Mouse (Mus musculus): ENCODE results near the gene Lrp2bp. TPM values are rescaled to one million over a fixed set of nuclear protein-coding genes. Genes with fewer than 3 reads are reported as not detected.

The Lrp2bp gene
- total RNA-seq (2014; rRNA removed) (0.27 and 1.0 TPM in 2 replicates), polyA plus RNA-seq (2015; fragmentation: Nextera tagmentation; extraction: Ambion mirVana) (0.17 and 0.35 TPM in 2 replicates)

DNA sequence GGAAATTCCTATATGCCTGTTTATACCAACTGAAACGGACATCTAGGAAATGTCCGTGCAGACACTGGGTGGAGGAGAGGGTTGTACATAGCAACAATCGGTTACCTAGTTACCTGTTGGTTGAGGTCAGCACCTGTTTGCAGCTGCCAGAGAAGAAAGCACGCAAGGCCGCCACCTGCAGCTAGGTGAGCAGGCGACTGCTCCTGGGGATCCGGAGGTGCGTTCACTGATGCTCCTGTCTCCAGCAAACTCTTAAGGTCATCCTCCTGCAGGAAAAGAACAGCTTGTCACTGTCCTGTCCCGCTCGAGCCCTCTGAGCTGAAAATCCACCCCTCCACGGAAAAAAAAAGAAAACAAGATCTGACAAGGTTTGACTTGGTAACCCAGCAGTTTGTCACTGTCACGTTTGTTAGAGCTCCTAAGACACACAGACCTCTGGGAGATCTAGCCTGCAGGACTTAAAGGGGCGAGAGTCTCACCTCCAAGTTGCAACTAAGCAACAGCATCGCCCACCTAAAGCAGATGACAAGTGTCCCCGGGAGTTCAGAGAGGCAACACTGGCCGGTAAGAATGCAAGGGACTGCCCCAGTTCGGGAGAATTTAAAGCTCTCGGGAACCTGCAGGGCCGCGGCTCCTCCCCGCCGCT lies at the start of gene Lrp2bp:
TSS of gene Lrp2bp (plus strand) at position 166 of the 646 bp plus-strand sequence.
- peaks cover 6% of the 10 kb centered on the region; the same call in 1 of the 2 replicates for H3K4me1 ChIP-seq (ENCODE audit: insufficient read depth, low read length)
- H3K4me3 ChIP-seq (ENCODE audit: low read depth, low read length) = peak within 1 kb of the TSS; percentile 58
- 1% methylated on average over 22 of the region's 22 CpGs for WGBS
- peak within 1 kb of the TSS; percentile 94 for H3K4me2 ChIP-seq (ENCODE audit: low read depth, low read length, poor library complexity, severe bottlenecking)
- peaks cover 4% of the 10 kb centered on the region; the same call in 1 of the 2 replicates for H3K36me3 ChIP-seq (ENCODE audit: insufficient read depth, low read length)
- ATAC-seq (ENCODE audit: low FRiP score) = 0 out of 2 replicates have a peak, but pooled peaks have one; percentile 4
- no peaks in the 10 kb centered on the region for H3K9me3 ChIP-seq (ENCODE audit: low read length)
- peak; percentile 5 for DNase-seq (ENCODE audit: low spot score)
- H3K27me3 ChIP-seq (ENCODE audit: insufficient read depth, low read length) = no peaks in the 10 kb centered on the region
- H3K9ac ChIP-seq (replicated peaks; ENCODE audit: low read length, poor library complexity, severe bottlenecking) = peak within 1 kb of the TSS; percentile 82
- peak within 1 kb of the TSS; percentile 99 for H3K27ac ChIP-seq (ENCODE audit: low read depth, low read length)
- TF ChIP-seq CTCF (IDR thresholded peaks at IDR 0.05) = peak; percentile 31; the same call in 1 of the 2 replicates

DNA sequence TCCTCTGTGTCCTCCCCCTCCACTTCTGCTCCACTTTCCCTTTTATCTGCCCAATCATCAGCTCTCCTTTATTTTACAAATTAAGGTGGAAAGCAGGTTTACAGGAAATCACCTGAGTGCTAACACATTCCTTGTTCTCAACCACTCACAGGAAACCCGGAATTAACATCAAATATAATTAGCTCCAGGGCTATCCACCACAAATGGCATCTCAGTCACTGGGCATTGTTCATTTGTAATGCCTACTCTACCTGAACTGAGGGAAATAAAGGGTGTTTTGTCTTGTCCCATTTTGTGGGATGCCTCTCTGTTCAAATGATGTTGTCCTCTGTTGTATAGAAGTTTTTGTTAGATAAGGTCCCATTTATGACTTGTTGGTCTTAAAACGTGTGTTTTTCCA lies 48.5 kb upstream of the Lrp2bp start:
- TF ChIP-seq CTCF (IDR thresholded peaks at IDR 0.05) = no peak
- DNase-seq (ENCODE audit: low spot score) (no peak), ATAC-seq (ENCODE audit: low FRiP score) (no peak)
- Histone ChIP-seq H3K27me3 (ENCODE audit: insufficient read depth, low read length) (no peaks in the 10 kb centered on the region), H3K4me1 (ENCODE audit: insufficient read depth, low read length) (no peaks in the 10 kb centered on the region), H3K27ac (ENCODE audit: low read depth, low read length) (no peak overlapping the region), H3K36me3 (ENCODE audit: insufficient read depth, low read length) (no peaks in the 10 kb centered on the region), H3K4me3 (ENCODE audit: low read depth, low read length) (no peak overlapping the region), H3K4me2 (ENCODE audit: low read depth, low read length, poor library complexity, severe bottlenecking) (no peak overlapping the region), H3K9ac (replicated peaks; ENCODE audit: low read length, poor library complexity, severe bottlenecking) (no peak overlapping the region), H3K9me3 (ENCODE audit: low read length) (no peaks in the 10 kb centered on the region)
- 61% methylated on average over 2 of the region's 2 CpGs for WGBS

DNA sequence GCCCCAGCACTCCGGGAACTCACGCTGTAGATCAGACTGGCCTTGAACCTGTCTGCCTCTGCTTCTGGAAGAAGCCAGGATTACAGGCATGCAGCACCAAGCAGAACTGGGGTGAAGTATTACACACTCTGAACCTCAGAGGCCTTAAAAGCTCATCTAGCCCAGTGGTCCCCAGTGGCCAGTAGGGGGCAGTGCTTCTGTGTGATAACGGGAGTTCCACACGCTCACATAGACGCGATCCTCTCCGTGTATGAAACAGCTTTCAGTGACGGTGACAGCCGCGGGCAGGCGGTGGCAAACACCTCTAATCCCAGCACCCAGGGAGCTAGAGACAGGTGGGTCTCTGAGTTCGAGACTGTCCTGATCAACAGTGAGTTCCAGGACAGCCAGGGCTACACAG lies 28.2 kb upstream of the Lrp2bp start:
- Histone ChIP-seq H3K4me2 (ENCODE audit: low read depth, low read length, poor library complexity, severe bottlenecking) (no peak overlapping the region), H3K4me3 (ENCODE audit: low read depth, low read length) (no peak overlapping the region), H3K27me3 (ENCODE audit: insufficient read depth, low read length) (no peaks in the 10 kb centered on the region), H3K36me3 (ENCODE audit: insufficient read depth, low read length) (no peaks in the 10 kb centered on the region; the same call in 1 of the 2 replicates), H3K9me3 (ENCODE audit: low read length) (0 out of 2 replicates have a peak, but pooled peaks cover 4% of the 10 kb centered on the region), H3K27ac (ENCODE audit: low read depth, low read length) (no peak overlapping the region), H3K9ac (replicated peaks; ENCODE audit: low read length, poor library complexity, severe bottlenecking) (no peak overlapping the region), H3K4me1 (ENCODE audit: insufficient read depth, low read length) (peaks cover 3% of the 10 kb centered on the region)
- ATAC-seq (ENCODE audit: low FRiP score) (no peak), DNase-seq (ENCODE audit: low spot score) (no peak)
- WGBS = 93% methylated on average over 12 of the region's 12 CpGs
- TF ChIP-seq CTCF (IDR thresholded peaks at IDR 0.05) = peak; percentile 18; the same call in 1 of the 2 replicates

DNA sequence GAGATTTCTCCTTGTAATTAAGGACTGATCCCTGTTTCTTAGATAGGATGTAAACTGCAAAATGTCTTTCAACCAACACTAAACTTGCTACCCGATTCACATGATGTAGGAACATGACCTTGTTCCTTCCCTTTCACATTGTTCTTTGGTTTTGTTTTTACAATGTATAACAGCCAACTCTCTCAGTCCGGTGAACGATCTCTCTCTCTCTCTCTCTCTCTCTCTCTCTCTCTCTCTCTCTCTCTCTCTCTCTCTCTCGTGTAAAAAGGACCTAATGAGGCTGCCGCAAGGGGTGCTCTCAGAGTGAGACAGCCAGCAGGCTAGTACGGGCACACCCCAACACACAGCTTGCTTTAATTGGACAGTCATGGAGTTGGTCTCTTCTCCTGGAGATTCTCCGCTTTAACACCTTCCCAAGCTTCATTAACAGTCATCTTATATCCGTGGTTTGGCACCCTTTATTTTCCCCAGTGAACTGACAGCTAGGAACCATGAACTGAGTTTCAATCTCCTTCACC lies 25.1 kb upstream of the Lrp2bp start:
- DNase-seq (ENCODE audit: low spot score) = no peak
- no peaks in the 10 kb centered on the region for H3K27me3 ChIP-seq (ENCODE audit: insufficient read depth, low read length)
- no peak for TF ChIP-seq CTCF (IDR thresholded peaks at IDR 0.05)
- peaks cover 7% of the 10 kb centered on the region for H3K4me1 ChIP-seq (ENCODE audit: insufficient read depth, low read length)
- no peak overlapping the region for H3K27ac ChIP-seq (ENCODE audit: low read depth, low read length)
- whole genome bisulfite sequencing = 69% methylated on average over 8 of the region's 8 CpGs
- ATAC-seq (ENCODE audit: low FRiP score) = no peak
- H3K4me3 ChIP-seq (ENCODE audit: low read depth, low read length) = no peak overlapping the region
- H3K4me2 ChIP-seq (ENCODE audit: low read depth, low read length, poor library complexity, severe bottlenecking) = 0 out of 2 replicates have a peak overlapping the region, but pooled peaks have one; percentile 64
- H3K9ac ChIP-seq (replicated peaks; ENCODE audit: low read length, poor library complexity, severe bottlenecking) = no peak overlapping the region
- 0 out of 2 replicates have a peak, but pooled peaks cover 4% of the 10 kb centered on the region for H3K9me3 ChIP-seq (ENCODE audit: low read length)
- no peaks in the 10 kb centered on the region; the same call in 1 of the 2 replicates for H3K36me3 ChIP-seq (ENCODE audit: insufficient read depth, low read length)

DNA sequence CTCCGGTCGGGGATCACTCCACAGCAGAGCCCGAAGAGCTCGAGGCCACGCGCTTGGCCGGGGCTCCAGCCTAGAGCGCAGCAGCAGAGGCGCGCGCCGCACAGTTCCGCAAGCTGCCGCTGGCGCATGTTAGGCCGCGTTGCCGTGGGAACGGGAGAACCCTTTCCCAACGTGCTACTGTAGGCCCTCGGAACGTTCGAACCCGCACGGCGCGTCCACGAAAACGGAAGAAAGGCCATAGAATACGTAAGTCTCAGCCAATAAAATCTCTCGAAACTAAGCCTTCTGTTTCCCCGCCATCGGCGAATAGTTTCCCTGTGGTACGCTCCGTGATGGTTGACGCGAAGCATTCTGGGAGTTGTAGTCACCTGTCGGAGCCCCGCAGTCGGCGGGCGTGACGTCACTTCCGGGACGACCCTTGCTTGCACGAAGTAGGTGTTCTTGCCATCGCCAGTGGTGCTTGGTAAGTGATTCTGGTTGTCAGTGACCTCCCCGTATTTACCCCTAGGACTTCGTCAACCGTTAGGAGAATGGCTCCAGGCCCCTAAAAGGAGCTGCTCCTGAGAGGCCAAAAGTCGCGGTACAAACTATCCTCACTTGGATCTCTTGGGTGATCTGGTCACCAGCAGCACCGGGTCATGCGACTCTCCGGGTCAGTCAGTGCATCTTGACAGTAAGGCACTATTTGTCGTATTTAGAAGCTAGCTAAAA lies 23.8 kb upstream of the Lrp2bp start, which contains the start of the genes 1700029J07Rik and Ufsp2:
TSS of gene 1700029J07Rik (minus strand) at position 127 of the 711 bp plus-strand sequence.
TSS of gene Ufsp2 (plus strand) at position 403 of the 711 bp plus-strand sequence.
- peak within 1 kb of the TSS; percentile 48 for H3K27ac ChIP-seq (ENCODE audit: low read depth, low read length)
- peak within 1 kb of the TSS; percentile 56 for H3K4me3 ChIP-seq (ENCODE audit: low read depth, low read length)
- TF ChIP-seq CTCF (IDR thresholded peaks at IDR 0.05) = peak; percentile 58
- WGBS = under 1% methylated on average over 57 of the region's 57 CpGs
- peak within 1 kb of the TSS; percentile 64 for H3K4me2 ChIP-seq (ENCODE audit: low read depth, low read length, poor library complexity, severe bottlenecking)
- H3K9ac ChIP-seq (replicated peaks; ENCODE audit: low read length, poor library complexity, severe bottlenecking) = peak within 1 kb of the TSS; percentile 57
- DNase-seq (ENCODE audit: low spot score) (peak; percentile 99), ATAC-seq (ENCODE audit: low FRiP score) (peak; percentile 98)
- H3K4me1 ChIP-seq (ENCODE audit: insufficient read depth, low read length) = peaks cover 7% of the 10 kb centered on the region
- H3K9me3 ChIP-seq (ENCODE audit: low read length) = 0 out of 2 replicates have a peak, but pooled peaks cover 4% of the 10 kb centered on the region
- H3K36me3 ChIP-seq (ENCODE audit: insufficient read depth, low read length) = no peaks in the 10 kb centered on the region; the same call in 1 of the 2 replicates
- no peaks in the 10 kb centered on the region for H3K27me3 ChIP-seq (ENCODE audit: insufficient read depth, low read length)

All from midbrain, postnatal 0 days (tissue).